Mouse (Mus musculus): ENCODE data around the gene Ift88. TPM values are rescaled to one million over a fixed set of nuclear protein-coding genes. Genes with fewer than 3 reads are reported as not detected.
A peak's percentile ranks its signal among the peaks of the same experiment; 100 is the strongest.

Ift88 gene
- polyA plus RNA-seq, 1 experiment from 2014 or later: 17.0 TPM

- Histone ChIP-seq H3K4me2 (no peak overlapping the region), H3K9me3 (no peaks in the 10 kb centered on the region), H3K27me3 (no peaks in the 10 kb centered on the region), H3K9ac (no peak overlapping the region), H3K4me3 (no peak overlapping the region), H3K36me3 (no peaks in the 10 kb centered on the region), H3K4me1 (replicated peaks) (no peaks in the 10 kb centered on the region), H3K27ac (replicated peaks) (no peak overlapping the region)
- ATAC-seq (ENCODE audit: low FRiP score, low read depth): no peak
- WGBS: 73% methylated on average over 5 of the region's 5 CpGs
Observed at GRCm38 (mm10) chr14:57462871-57463270, 39.0 kb downstream of the Ift88 start.

GRCm38 (mm10) chr14:57475057-57475456 lies 51.2 kb downstream of the Ift88 start:
- H3K4me2 ChIP-seq: no peak overlapping the region
- H3K4me1 ChIP-seq (replicated peaks): no peaks in the 10 kb centered on the region
- H3K27ac ChIP-seq (replicated peaks): no peak overlapping the region
- 94% methylated on average over 2 of the region's 2 CpGs for WGBS
- H3K4me3 ChIP-seq: no peak overlapping the region
- H3K36me3 ChIP-seq: peaks cover 13% of the 10 kb centered on the region; the same call in 1 of the 2 replicates
- no peaks in the 10 kb centered on the region for H3K9me3 ChIP-seq
- ATAC-seq (ENCODE audit: low FRiP score, low read depth): no peak
- H3K9ac ChIP-seq: no peak overlapping the region
- no peaks in the 10 kb centered on the region for H3K27me3 ChIP-seq

- Histone ChIP-seq H3K9ac (no peak overlapping the region), H3K4me3 (no peak overlapping the region), H3K27ac (replicated peaks) (no peak overlapping the region), H3K36me3 (0 out of 2 replicates have a peak, but pooled peaks cover 3% of the 10 kb centered on the region), H3K27me3 (no peaks in the 10 kb centered on the region), H3K9me3 (no peaks in the 10 kb centered on the region), H3K4me2 (no peak overlapping the region), H3K4me1 (replicated peaks) (no peaks in the 10 kb centered on the region)
- ATAC-seq (ENCODE audit: low FRiP score, low read depth): no peak
- 88% methylated on average over 2 of the region's 2 CpGs for WGBS
Observed at GRCm38 (mm10) chr14:57482262-57482661, 58.4 kb downstream of the Ift88 start.

- H3K27me3 ChIP-seq: no peaks in the 10 kb centered on the region
- no peaks in the 10 kb centered on the region for H3K9me3 ChIP-seq
- WGBS: 95% methylated on average over 6 of the region's 6 CpGs
- peaks cover 5% of the 10 kb centered on the region; the same call in 1 of the 2 replicates for H3K36me3 ChIP-seq
- H3K9ac ChIP-seq: no peak overlapping the region
- H3K4me1 ChIP-seq (replicated peaks): no peaks in the 10 kb centered on the region
- H3K4me3 ChIP-seq: no peak overlapping the region
- no peak for ATAC-seq (ENCODE audit: low FRiP score, low read depth)
- H3K4me2 ChIP-seq: no peak overlapping the region
- H3K27ac ChIP-seq (replicated peaks): no peak overlapping the region
Observed at GRCm38 (mm10) chr14:57484183-57484582, 60.3 kb downstream of the Ift88 start.

- Histone ChIP-seq H3K9ac (no peak overlapping the region), H3K27ac (replicated peaks) (no peak overlapping the region), H3K27me3 (no peaks in the 10 kb centered on the region), H3K4me3 (no peak overlapping the region), H3K4me1 (replicated peaks) (no peaks in the 10 kb centered on the region), H3K4me2 (no peak overlapping the region), H3K9me3 (no peaks in the 10 kb centered on the region), H3K36me3 (peaks cover 11% of the 10 kb centered on the region; the same call in 1 of the 2 replicates)
- WGBS: 87% methylated on average over 3 of the region's 3 CpGs
- ATAC-seq (ENCODE audit: low FRiP score, low read depth): no peak
Observed at GRCm38 (mm10) chr14:57489696-57490095, 65.8 kb downstream of the Ift88 start.

GRCm38 (mm10) chr14:57493840-57494239 lies 70.0 kb downstream of the Ift88 start:
- H3K27ac ChIP-seq (replicated peaks): no peak overlapping the region
- ATAC-seq (ENCODE audit: low FRiP score, low read depth): no peak
- no peak overlapping the region for H3K4me2 ChIP-seq
- WGBS: 78% methylated on average over 2 of the region's 2 CpGs
- H3K4me3 ChIP-seq: no peak overlapping the region
- peaks cover 11% of the 10 kb centered on the region; the same call in 1 of the 2 replicates for H3K36me3 ChIP-seq
- no peaks in the 10 kb centered on the region for H3K27me3 ChIP-seq
- H3K9ac ChIP-seq: no peak overlapping the region
- H3K9me3 ChIP-seq: no peaks in the 10 kb centered on the region
- no peaks in the 10 kb centered on the region for H3K4me1 ChIP-seq (replicated peaks)

- 92% methylated on average over 6 of the region's 6 CpGs for WGBS
- Histone ChIP-seq H3K4me1 (replicated peaks) (no peaks in the 10 kb centered on the region), H3K27me3 (no peaks in the 10 kb centered on the region), H3K4me3 (no peak overlapping the region), H3K4me2 (no peak overlapping the region), H3K27ac (replicated peaks) (no peak overlapping the region), H3K36me3 (peaks cover 5% of the 10 kb centered on the region; the same call in 1 of the 2 replicates), H3K9me3 (no peaks in the 10 kb centered on the region), H3K9ac (no peak overlapping the region)
- no peak for ATAC-seq (ENCODE audit: low FRiP score, low read depth)
Observed at GRCm38 (mm10) chr14:57503729-57504128, 79.9 kb downstream of the Ift88 start.

GRCm38 (mm10) chr14:57509554-57509953 lies 85.7 kb downstream of the Ift88 start:
- H3K4me1 ChIP-seq (replicated peaks): no peaks in the 10 kb centered on the region
- H3K4me2 ChIP-seq: no peak overlapping the region
- peak; percentile 88 for ATAC-seq (ENCODE audit: low FRiP score, low read depth)
- H3K36me3 ChIP-seq: no peaks in the 10 kb centered on the region
- H3K4me3 ChIP-seq: no peak overlapping the region
- no peak overlapping the region for H3K9ac ChIP-seq
- no peaks in the 10 kb centered on the region for H3K27me3 ChIP-seq
- H3K27ac ChIP-seq (replicated peaks): no peak overlapping the region
- WGBS: 55% methylated on average over 6 of the region's 6 CpGs
- H3K9me3 ChIP-seq: no peaks in the 10 kb centered on the region

- H3K36me3 ChIP-seq: peaks cover 2% of the 10 kb centered on the region; the same call in 1 of the 2 replicates
- no peaks in the 10 kb centered on the region for H3K27me3 ChIP-seq
- WGBS: 89% methylated on average over 6 of the region's 6 CpGs
- H3K4me3 ChIP-seq: no peak overlapping the region
- no peak overlapping the region for H3K9ac ChIP-seq
- ATAC-seq (ENCODE audit: low FRiP score, low read depth): no peak
- H3K27ac ChIP-seq (replicated peaks): no peak overlapping the region
- H3K9me3 ChIP-seq: no peaks in the 10 kb centered on the region
- no peak overlapping the region for H3K4me2 ChIP-seq
- H3K4me1 ChIP-seq (replicated peaks): no peaks in the 10 kb centered on the region
Observed at GRCm38 (mm10) chr14:57515156-57515762, 91.4 kb downstream of the Ift88 start.

- 91% methylated on average over 7 of the region's 7 CpGs for WGBS
- no peaks in the 10 kb centered on the region for H3K27me3 ChIP-seq
- no peaks in the 10 kb centered on the region for H3K9me3 ChIP-seq
- no peak overlapping the region for H3K27ac ChIP-seq (replicated peaks)
- no peak overlapping the region for H3K4me2 ChIP-seq
- no peak overlapping the region for H3K4me3 ChIP-seq
- no peak overlapping the region for H3K9ac ChIP-seq
- peaks cover 2% of the 10 kb centered on the region; the same call in 1 of the 2 replicates for H3K36me3 ChIP-seq
- H3K4me1 ChIP-seq (replicated peaks): no peaks in the 10 kb centered on the region
- no peak for ATAC-seq (ENCODE audit: low FRiP score, low read depth)
Observed at GRCm38 (mm10) chr14:57517001-57517400, 93.1 kb downstream of the Ift88 start.

- no peak overlapping the region for H3K4me3 ChIP-seq
- WGBS: 89% methylated on average over 9 of the region's 9 CpGs
- no peak overlapping the region for H3K27ac ChIP-seq (replicated peaks)
- H3K27me3 ChIP-seq: peaks cover 14% of the 10 kb centered on the region
- no peak for ATAC-seq (ENCODE audit: low FRiP score, low read depth)
- peaks cover 24% of the 10 kb centered on the region for H3K4me1 ChIP-seq (replicated peaks)
- H3K9me3 ChIP-seq: no peaks in the 10 kb centered on the region
- H3K4me2 ChIP-seq: peak overlapping the region; percentile 72
- H3K36me3 ChIP-seq: no peaks in the 10 kb centered on the region
- no peak overlapping the region for H3K9ac ChIP-seq
Observed at GRCm38 (mm10) chr14:57523762-57524161, 99.9 kb downstream of the Ift88 start.

GRCm38 (mm10) chr14:57524671-57525387 lies 101.0 kb downstream of the Ift88 start, which contains the start of gene Il17d:
Gene Il17d, plus strand, starts transcription at chr14:57524777.
- peak within 1 kb of the TSS; percentile 75 for H3K9ac ChIP-seq
- H3K27me3 ChIP-seq: peaks cover 14% of the 10 kb centered on the region
- peaks cover 24% of the 10 kb centered on the region for H3K4me1 ChIP-seq (replicated peaks)
- H3K9me3 ChIP-seq: no peaks in the 10 kb centered on the region
- no peaks in the 10 kb centered on the region for H3K36me3 ChIP-seq
- peak within 1 kb of the TSS; percentile 72 for H3K4me2 ChIP-seq
- peak; percentile 60 for ATAC-seq (ENCODE audit: low FRiP score, low read depth)
- peak within 1 kb of the TSS; percentile 69 for H3K4me3 ChIP-seq
- WGBS: under 1% methylated on average over 58 of the region's 104 CpGs
- H3K27ac ChIP-seq (replicated peaks): peak within 1 kb of the TSS; percentile 72

Data from hindbrain, embryonic 15.5 days (tissue).